Mouse (Mus musculus): ENCODE measurements around the gene Maff.

Maff gene

GRCm38 (mm10) chr15:79329979-79330363 lies 16.4 kb upstream of the Maff start:
- no peak for DNase-seq (ENCODE audit: low spot score in 2 of 2)

DNA sequence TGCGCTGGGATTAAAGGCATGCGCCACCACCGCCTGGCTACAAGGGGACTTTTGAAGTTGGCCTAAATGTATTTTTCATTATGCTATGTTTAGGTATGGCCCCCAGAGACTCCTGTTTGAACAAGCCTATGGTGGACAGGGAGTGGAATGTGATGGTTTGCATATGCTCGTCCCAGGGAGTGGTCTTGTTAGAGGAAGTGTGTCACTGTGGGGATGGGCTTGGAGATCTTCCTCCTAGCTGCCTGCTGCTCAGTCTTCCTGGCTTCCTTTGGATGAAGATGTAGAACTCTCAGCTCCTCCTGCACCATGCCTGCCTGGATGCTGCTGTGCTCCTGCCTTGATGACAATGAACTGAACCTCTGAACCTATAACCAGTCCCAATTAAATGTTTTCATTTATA lies 15.9 kb upstream of the Maff start:
- no peak for DNase-seq (ENCODE audit: low spot score in 2 of 2)

DNA sequence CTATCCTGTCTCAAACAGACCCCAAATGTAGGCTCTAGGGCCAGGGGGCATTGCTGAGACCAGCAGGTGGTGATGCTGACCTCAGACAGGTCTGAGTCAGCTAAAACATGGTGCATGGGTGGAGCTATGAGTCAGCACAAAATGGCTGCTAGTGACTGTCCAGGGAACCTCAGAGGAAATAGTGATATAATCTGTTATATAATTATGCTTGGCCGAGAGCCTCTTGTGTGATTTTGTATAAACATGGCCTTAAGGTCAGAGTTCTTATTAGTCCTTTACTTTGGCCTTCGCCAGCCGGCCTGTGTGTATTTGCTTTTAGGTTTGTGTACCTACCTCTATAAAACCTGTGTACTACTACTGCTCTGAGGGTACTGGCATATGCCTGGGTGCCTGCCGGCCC lies 13.0 kb upstream of the Maff start:
- DNase-seq (ENCODE audit: low spot score in 2 of 2), result no peak

DNA sequence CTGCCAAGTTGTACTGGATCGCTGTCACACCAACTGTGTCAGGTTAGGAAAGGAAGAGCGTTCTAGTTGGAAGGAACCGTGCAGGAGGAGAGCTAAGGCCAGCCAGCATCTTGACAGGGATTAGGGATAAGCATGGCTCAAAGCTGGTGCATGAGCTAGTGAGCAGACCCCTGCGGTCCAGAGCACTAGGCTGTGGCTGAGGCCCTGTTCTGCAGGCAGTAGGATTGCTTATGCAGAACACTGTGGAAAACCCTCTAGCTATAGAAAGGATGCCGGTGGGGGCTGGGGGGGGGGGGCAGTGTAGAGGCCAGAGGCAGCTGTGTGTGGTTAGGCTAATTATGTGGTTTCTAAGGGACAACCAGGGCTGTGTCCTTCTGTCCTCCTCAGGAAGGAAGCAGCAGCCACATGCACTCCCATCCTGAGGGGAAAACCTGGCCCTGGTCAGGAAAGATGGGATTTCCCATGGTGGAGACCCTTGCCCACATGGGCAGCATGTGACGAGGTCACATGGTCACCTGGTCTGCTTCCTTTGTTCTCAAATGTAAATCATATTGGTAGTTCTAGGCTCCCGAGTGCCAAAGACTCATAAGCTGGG lies 11.3 kb upstream of the Maff start:
- no peak for DNase-seq (ENCODE audit: low spot score in 2 of 2)

DNA sequence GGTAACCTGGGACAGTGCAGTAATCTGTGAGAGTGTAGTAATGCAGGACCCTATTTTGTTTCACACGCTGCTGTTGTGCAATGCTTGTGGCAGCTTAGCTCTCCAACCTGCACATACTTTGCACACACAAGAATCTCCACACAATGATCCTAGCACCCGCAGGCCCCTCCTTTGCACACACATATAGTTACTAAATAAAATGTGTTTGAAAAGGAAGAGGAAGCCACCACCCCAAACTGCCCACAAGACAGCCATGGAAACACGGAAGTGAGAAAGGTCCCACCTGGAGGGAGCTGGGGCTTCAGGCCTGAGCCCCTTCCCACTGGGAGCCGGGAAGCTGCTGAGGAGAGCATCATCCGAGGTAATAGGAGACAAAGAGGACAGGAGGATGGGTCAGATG lies 7.4 kb upstream of the Maff start:
- no peak for DNase-seq (ENCODE audit: low spot score in 2 of 2)

DNA sequence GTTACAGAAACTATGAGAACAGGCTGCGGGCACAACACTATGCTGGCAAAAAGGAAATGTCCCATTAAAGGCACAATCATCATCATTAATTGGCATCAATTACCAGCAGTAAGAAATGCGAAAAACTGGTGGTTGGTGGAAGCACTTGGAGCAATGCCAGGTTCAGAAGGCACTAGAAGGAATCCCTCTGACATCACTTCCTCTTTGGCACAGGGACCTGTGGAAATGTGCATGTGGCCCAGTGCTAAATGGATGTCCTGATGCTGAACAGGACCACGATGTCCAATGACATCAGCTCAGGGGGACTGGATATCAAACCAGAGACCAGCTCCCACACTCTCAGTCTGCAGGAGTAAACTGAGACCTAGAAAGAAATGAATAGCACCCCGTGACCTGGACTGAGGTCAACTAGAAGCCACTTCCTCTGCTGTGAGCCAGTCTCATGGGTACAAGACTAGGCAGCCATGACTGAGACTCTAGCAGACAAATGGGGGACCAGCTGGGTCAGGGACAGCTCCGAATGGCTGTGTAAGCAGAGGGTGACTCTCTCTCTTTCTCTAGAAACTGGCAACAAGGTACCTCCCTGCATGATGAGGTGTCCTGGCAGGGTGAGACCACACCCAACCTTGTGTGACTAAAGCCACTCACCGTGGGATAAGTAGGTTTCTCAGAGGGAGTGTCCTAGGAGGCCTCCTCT lies 3.6 kb upstream of the Maff start:
- no peak for DNase-seq (ENCODE audit: low spot score in 2 of 2)

GRCm38 (mm10) chr15:79344627-79345026 lies 1.8 kb upstream of the Maff start:
- no peak for DNase-seq (ENCODE audit: low spot score in 2 of 2)

DNA sequence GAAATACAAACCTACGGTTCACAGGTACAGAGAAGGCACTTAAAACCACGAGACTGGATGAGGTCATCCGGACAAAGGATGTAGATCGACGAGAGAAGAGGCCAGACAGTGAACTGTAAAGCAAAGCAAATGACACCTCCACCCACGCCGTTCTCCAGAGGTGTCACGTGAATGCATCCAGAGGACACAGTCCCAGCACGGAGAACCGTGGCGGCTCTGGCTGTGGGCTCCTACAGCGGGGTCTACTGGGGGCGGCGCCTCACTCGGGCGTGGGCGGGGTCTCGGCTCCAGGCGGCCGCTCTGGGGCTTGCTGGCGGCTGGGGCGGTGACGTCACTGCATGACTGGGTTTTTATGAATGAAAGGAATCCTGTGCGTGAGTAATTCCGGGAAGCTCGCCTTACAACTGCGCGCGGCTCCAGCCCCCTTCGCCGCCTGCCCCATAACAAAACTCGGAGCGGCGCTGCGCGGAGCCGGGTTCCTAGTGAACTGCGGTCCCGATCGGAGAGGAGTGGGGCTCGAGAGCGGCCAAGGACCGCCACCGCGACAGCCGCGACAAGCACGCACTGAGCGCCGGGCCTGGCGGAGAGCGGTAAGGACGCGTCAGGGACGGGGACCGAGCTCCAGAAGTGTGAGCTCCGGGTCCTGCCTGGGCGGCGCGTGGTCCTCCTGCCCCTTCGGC lies 884 bp downstream of the Maff start:
- peak; percentile 85 to 91 for DNase-seq (ENCODE audit: low spot score in 2 of 2)

DNA sequence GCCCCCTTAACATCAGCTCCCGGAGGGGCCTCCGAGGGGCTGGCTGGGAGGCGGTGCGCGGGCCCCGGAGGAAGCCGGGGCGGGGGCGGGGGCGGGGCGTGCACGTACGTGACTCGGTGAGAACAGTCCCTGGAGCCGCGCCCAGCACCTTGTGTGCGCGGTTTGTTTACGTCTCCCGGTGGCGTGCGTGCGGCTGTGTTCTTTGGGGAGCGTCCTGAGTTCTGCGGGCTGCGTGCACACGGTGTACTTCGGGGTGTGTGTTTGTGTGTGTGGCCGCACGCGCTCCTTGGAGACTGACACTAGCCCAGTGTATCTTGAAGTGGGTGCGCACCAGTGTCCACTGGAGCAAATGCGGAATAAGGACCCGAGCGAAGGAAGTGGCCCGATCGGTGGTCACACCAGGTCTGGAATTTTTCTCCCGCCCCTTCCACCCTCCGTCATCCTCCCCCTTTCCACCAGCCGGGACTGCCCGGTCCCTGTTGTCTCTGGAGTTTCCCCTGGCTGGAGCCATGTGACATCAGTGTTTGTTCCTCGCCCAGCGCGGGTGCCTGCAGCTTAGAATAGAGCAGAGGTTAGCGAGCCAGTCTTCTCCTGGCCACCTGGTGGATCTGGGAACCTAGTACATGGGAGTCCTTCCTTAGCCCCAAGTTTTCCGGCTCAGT lies 1.6 kb downstream of the Maff start:
- DNase-seq (ENCODE audit: low spot score in 2 of 2), result peak in 1 of 2 experiments; percentile 34

DNA sequence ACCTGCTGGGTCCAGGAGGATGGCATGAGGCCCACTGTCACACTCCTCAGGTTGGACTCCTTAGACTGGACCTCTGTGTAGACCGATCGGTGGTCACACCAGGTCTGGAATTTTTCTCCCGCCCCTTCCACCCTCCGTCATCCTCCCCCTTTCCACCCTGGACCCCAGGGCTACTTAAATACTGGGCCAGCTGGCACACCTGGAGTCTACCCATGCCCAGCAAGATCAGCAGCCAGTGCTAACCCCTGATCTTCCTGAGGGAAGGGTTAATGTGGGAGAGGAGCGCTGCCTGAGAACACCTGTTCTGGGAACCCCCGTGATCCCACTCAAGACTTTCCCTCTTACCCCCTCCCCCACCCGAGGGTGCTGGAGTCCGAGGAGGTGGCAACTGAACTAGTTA lies 2.2 kb downstream of the Maff start:
- no peak for DNase-seq (ENCODE audit: low spot score in 2 of 2)

DNA sequence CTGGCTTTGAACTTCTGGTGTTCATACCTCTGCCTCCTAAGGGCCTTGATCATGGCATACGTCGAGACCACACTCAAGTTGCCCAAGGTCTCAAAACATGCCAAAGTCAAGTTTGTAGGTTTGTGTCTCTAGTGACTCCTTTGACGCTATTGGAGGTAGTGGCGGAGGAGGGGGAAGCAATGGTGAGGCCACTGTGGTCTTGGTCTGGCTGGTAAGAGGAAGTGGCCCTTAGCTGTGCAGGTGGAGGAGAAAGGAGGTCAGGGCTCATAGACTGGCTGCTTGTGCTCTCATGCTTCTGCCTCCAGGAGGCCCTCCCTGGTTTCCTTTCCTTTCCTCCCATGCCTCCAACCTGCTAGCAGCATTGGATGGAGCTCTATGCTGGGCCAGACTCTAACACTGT lies 4.4 kb downstream of the Maff start:
- DNase-seq (ENCODE audit: low spot score in 2 of 2), result no peak

GRCm38 (mm10) chr15:79351331-79351767 lies 4.9 kb downstream of the Maff start:
- no peak for DNase-seq (ENCODE audit: low spot score in 2 of 2)

DNA sequence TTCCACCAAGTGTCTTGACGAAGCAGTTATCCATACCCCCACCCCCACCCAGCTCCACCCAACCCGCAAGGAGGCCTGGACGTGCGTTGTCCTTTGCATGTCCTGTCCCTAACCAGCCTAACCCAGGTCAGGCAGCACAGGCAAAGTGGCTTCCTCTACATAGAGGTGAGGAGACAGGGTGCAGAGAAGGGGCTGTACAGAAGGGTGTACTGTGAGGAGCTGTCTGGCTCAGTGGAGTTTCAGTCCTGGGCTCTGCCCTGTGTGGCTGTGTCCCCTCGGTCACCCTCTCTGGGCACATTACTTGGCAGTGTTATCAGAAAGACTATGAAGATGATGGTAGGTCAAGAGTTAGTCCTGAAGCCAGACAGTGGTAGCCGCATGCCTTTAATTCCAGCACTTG lies 6.1 kb downstream of the Maff start:
- no peak for DNase-seq (ENCODE audit: low spot score in 2 of 2)

DNA sequence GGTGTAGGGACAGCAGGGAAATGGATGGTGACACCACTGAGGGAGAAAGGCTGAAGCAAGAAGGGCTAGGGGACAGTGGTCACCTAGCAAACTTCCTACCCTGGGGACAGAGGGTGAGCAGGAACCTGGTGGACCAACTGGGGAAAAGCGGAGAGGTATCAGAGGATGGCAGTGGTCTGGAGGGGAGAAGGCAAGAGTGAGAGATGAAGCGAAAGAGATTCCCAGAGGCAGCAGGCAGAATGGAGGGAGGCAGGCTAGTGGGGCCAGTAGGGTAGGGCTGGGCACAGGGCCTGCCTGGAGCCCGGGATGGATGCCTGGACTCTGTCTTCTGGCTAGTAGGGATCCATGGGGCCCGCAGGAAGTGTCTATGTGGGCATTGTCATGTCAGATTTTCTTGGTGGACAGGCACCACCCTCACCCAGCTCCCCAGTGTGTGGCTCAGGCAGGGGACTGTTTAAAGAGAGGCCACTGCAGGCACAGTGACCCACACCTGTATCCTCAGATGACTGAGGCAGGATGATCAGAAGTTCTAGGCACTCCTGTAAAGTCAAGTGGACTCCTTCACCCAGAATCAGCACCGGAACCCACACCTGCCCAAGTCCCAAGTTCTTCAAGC lies 7.4 kb downstream of the Maff start:
- DNase-seq (ENCODE audit: low spot score in 2 of 2), result no peak

- DNase-seq (ENCODE audit: low spot score in 2 of 2), result no peak
These were observed 8.2 kb downstream of the Maff start for GRCm38 (mm10) chr15:79354619-79355018.

DNA sequence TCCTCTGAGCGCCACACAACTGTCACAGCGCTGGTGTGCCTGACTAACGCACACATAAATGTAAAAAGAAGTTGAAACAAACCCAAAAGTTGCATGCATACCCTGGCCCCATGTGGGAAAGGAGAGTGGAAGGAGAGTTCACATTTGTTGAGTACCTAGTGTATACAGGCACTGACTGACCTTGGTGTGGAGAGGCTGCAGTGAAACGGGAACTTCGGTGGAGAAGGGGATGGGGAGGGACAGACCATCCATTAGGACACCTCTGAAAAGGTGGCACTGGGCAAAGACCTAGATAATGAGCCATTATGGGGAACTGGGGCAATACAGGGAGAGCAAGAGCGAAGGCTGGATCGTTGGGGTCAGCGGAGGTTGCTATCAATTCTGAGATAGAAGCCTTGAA lies 10.1 kb downstream of the Maff start:
- no peak for DNase-seq (ENCODE audit: low spot score in 2 of 2)

- DNase-seq (ENCODE audit: low spot score in 2 of 2), result peak; percentile 43 to 51
These were observed 10.9 kb downstream of the Maff start for GRCm38 (mm10) chr15:79357036-79357911.

GRCm38 (mm10) chr15:79357974-79358690 lies 11.7 kb downstream of the Maff start:
- no peak for DNase-seq (ENCODE audit: low spot score in 2 of 2)

GRCm38 (mm10) chr15:79359954-79360353 lies 13.5 kb downstream of the Maff start:
- DNase-seq (ENCODE audit: low spot score in 2 of 2), result no peak

DNA sequence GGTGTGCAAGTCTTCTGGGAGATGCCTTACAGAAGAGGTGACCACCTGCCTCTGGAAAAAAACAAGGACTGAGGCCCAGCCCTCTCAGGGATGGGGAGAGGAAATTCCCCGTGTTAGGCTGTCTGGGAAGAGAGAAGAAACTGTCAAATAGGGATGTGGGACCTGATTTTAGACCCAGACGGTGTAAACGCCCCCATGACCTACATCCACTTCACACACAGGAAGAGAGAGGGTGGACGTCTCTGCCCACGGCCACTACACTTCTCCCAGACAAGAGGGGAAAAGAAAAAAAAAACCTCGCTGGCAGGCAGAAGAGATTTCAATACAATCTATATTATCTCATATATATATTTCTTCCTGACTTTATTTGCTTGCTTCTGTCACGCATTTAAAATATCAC lies 13.9 kb downstream of the Maff start:
- peak in 1 of 2 experiments; percentile 44 for DNase-seq (ENCODE audit: low spot score in 2 of 2)

DNA sequence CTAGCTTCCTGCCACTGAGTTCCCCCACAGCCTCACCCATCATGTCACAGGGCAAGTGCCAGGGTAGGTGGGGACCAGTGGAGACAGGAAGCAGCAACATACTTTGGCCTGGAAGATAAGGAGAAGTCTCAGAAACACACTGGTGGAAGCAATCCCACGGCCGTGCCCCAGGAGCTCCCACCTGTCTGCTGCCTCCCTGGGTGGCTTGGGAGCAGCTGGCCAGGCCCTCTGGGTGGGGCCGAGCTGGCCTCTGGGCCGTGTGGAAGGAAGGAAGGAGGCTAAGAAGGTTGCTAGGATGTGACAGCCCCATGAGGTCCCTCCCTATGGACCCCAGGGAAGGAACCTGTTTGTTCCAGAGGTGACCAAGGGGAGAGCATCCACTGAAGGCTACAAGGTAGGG lies 14.6 kb downstream of the Maff start:
- DNase-seq (ENCODE audit: low spot score in 2 of 2), result no peak
